Mouse (Mus musculus): ENCODE results near the gene Palm. TPM values are rescaled to one million over a fixed set of nuclear protein-coding genes. Genes with fewer than 3 reads are reported as not detected.

The Palm gene
- polyA plus RNA-seq, 1 experiment from 2014 or later, result 184 TPM

DNA sequence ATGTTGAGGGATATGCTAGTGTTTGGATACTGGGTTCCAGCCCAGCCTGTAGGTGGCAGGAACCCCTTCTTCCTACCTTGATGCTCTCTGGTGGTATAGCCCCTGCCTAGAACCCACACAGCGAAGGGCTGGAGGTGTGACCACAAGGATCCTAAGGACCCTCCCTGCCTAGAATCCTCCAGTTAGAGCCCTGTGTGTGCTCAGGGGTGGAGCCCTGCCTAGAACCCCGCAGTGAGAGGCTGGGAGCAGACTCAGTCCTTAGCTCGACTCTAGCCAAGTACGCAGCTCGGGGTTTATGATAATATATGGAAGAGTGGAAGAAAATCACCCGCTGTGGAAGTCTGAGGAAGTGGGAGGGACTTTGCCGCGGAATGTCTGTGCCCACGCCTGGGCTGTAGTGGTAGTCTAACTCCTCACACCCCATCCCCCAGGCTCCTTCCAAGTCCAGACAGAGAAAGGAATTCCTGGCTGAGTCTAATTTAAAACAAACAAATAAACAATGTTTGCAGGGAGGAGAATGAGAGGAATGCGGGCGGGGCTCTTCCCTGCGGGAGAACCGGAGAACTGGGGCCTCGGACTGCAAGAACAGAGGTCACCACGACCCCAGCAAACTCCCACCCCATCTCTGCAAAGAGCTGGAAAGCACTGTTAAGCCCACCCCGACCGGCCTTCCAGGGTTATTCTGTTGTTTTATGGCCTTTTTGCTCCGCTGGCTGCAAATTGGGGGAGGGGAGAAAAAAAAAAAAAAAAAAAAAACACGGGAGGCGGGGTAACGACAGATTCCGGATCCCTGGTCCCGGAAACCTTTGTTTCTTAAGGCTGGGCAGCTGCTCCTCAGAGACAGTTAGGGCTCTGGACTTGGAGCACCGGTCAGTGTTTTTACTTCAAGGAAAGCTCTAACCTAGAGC is 47.5 kb downstream of the Palm start:
- WGBS, result 1% methylated on average over 24 of the region's 24 CpGs
- H3K36me3 ChIP-seq (replicated peaks), result no peaks in the 10 kb centered on the region
- peaks cover 29% of the 10 kb centered on the region for H3K4me1 ChIP-seq
- peak; percentile 80 for ATAC-seq (ENCODE audit: low FRiP score)
- peak overlapping the region; percentile 68 for H3K4me2 ChIP-seq
- peak overlapping the region; percentile 33 for H3K4me3 ChIP-seq (replicated peaks)
- H3K27ac ChIP-seq, result peak overlapping the region; percentile 73
- H3K27me3 ChIP-seq, result no peaks in the 10 kb centered on the region
- H3K9ac ChIP-seq, result peak overlapping the region; percentile 54
- no peaks in the 10 kb centered on the region for H3K9me3 ChIP-seq

DNA sequence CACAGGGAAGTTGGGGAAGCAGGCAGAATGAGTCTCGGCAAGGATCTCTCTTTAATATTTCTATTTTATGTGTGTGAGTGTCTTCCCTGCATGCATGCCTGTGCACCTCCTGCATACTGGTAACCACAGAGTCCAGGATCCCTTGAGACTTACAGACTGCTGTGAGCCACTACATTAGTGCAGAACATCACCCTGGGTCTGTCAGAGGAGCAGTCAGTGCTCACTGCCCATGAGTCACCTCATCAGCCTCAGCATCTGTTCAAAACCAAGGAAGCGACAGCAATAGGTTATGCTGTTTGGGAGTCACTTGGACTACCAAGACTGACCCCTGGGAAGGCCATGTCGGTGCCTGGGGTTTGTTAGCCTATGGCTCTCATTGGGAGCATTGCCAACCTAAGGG is 49.0 kb downstream of the Palm start:
- 83% methylated on average over 3 of the region's 3 CpGs for WGBS
- Histone ChIP-seq H3K27ac (0 out of 2 replicates have a peak overlapping the region, but pooled peaks have one; percentile 2), H3K9me3 (no peaks in the 10 kb centered on the region), H3K4me2 (no peak overlapping the region), H3K4me3 (replicated peaks) (no peak overlapping the region), H3K9ac (no peak overlapping the region), H3K27me3 (no peaks in the 10 kb centered on the region), H3K4me1 (peaks cover 29% of the 10 kb centered on the region), H3K36me3 (replicated peaks) (no peaks in the 10 kb centered on the region)
- no peak for ATAC-seq (ENCODE audit: low FRiP score)

DNA sequence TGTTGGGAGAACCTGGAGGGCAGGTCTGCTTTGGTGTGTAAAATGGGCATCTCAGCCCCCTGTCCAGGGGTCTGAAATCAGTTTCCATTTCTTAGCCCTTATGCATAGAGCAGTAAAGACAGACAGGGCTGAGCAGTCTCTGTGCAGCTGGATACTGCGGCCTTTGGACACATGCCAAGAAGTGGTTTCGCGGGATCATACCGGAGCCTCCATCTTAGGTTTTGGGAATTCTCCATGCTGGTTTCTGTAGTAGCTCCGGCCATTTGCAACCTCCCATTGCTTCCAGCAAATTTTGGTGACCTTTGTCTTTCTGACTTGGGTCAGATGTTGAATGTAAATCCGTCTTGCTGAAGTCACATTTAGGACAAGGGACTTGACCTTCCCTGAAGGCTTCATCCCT is 50.1 kb downstream of the Palm start:
- no peak for ATAC-seq (ENCODE audit: low FRiP score)
- 72% methylated on average over 6 of the region's 6 CpGs for WGBS

DNA sequence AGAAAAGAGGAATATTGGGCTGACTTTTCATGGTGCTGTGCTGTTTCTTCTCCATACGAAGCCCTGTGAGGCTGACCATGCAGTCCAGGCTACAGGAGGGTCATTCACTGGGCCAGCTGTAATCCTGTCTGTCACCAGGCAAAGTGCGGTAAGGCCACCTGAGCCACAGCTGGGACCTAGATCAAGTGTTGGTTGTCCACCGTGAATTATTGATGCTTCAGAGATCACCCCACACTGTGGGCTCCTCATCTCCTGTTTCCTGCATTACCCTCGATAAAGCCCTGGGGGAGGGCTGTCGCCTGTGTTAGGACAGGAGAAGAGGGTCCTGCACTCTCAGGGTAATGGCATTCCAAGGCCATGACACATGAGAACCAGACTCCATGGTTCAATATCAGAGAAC is 53.2 kb downstream of the Palm start:
- peaks cover 24% of the 10 kb centered on the region for H3K4me1 ChIP-seq
- no peak overlapping the region for H3K9ac ChIP-seq
- ATAC-seq (ENCODE audit: low FRiP score), result no peak
- H3K36me3 ChIP-seq (replicated peaks), result no peaks in the 10 kb centered on the region
- H3K27ac ChIP-seq, result no peak overlapping the region
- no peak overlapping the region for H3K4me2 ChIP-seq
- 73% methylated on average over 5 of the region's 5 CpGs for WGBS
- H3K4me3 ChIP-seq (replicated peaks), result no peak overlapping the region
- H3K27me3 ChIP-seq, result no peaks in the 10 kb centered on the region
- H3K9me3 ChIP-seq, result no peaks in the 10 kb centered on the region

More for the DNA sequence above, 50.1 kb downstream of the Palm start:
- Histone ChIP-seq H3K4me3 (replicated peaks) (no peak overlapping the region), H3K9ac (no peak overlapping the region), H3K4me1 (peaks cover 32% of the 10 kb centered on the region), H3K9me3 (no peaks in the 10 kb centered on the region), H3K36me3 (replicated peaks) (no peaks in the 10 kb centered on the region), H3K4me2 (peak overlapping the region; percentile 4; the same call in 1 of the 2 replicates), H3K27ac (no peak overlapping the region), H3K27me3 (no peaks in the 10 kb centered on the region)

DNA sequence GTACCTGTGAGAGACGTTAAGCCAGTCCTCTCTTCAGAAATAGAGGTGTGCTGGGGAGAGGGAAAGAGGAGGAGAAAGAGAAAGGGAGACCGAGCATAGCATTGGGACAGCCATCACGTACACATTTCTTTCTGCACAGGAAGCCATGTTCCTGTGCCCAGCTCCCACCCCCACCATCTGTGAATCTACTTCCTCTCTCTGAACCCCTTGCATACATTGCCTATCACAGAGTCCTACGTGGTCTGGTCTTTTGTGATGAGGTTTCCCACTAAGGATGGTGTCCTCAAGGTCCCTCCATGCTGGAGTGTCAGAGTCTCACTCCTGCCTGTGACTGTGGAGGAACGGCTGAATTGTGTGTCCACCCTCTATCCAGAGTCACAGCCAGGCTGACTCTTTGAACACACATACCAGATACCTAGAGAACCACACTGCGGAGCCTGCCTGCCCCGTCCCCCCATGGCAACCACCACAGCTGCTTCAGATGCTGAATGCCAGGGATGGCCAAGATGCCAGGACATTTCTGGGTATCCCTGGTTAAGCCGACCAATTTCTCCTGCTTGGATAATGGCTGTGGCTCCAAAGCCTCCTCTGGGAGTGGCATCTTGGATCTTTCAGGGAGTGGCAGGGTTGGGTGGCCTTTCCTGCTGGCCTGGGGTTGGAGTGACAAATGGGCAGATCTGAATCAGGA is 56.7 kb downstream of the Palm start:
- no peak overlapping the region for H3K9ac ChIP-seq
- no peaks in the 10 kb centered on the region for H3K36me3 ChIP-seq (replicated peaks)
- H3K4me2 ChIP-seq, result no peak overlapping the region
- peaks cover 27% of the 10 kb centered on the region for H3K4me1 ChIP-seq
- no peak for ATAC-seq (ENCODE audit: low FRiP score)
- 85% methylated on average over 8 of the region's 8 CpGs for WGBS
- no peaks in the 10 kb centered on the region for H3K27me3 ChIP-seq
- H3K4me3 ChIP-seq (replicated peaks), result no peak overlapping the region
- no peaks in the 10 kb centered on the region for H3K9me3 ChIP-seq
- no peak overlapping the region for H3K27ac ChIP-seq

DNA sequence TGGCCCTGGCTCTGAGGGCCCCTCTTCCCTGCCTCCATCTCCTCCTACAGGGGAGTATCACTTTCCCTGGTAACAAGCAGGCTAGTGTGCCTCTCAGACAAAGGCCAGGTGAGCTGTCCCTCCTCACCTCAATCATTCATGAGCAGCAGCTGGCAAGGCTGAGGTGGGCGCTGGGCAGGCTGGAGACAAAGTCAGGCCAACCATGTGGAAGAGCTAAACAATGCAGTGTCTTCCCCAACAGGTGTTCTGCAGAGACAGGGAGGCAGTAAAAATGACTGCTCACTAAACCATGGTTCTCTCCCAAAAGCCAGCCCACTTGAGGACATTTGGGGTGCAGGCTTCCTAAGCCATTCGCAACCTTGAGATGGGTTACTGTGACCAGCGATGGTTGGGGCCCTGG is 58.3 kb downstream of the Palm start:
- Histone ChIP-seq H3K9ac (peak overlapping the region; percentile 90; the same call in 1 of the 2 replicates), H3K4me3 (replicated peaks) (no peak overlapping the region), H3K27me3 (no peaks in the 10 kb centered on the region), H3K4me2 (peak overlapping the region; percentile 91), H3K27ac (peak overlapping the region; percentile 100), H3K9me3 (no peaks in the 10 kb centered on the region), H3K4me1 (peaks cover 39% of the 10 kb centered on the region), H3K36me3 (replicated peaks) (peaks cover 5% of the 10 kb centered on the region)
- WGBS, result 85% methylated on average over 3 of the region's 3 CpGs
- ATAC-seq (ENCODE audit: low FRiP score), result no peak

DNA sequence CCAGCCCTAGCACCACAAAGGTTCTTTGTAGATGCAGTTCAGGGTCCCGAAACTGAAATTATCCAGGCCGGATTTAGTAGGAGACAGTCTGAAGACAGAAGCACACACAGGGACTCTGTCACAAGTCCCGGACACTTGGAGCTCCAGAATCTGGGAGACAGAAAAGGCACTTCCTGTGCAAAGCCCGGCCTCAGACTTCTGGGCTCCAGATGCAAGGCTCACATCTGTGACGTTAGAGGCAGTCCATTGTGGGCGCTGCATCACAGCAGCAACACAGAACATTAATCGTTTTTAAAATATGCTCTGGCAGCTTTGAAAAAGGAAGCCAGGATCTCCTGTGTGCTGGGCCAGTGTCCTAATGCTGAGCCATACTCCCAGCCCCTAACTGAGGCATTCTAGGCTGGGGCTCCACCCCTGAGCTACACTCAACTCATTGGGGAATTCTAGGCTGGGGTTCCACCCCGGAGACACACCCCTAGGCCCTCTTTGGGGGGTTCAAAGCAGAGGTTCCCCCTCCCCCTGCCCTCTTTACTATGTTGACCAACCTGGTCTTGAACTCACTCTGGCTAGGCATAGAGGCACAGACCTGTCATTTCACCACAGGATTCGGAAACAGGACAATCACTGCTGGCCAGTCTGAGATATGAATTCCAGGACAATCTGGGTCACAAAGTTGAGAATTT is 58.9 kb downstream of the Palm start:
- peaks cover 11% of the 10 kb centered on the region for H3K36me3 ChIP-seq (replicated peaks)
- peak overlapping the region; percentile 91 for H3K4me2 ChIP-seq
- peak overlapping the region; percentile 100 for H3K27ac ChIP-seq
- 63% methylated on average over 9 of the region's 9 CpGs for WGBS
- H3K9ac ChIP-seq, result peak overlapping the region; percentile 90
- no peaks in the 10 kb centered on the region for H3K9me3 ChIP-seq
- H3K4me3 ChIP-seq (replicated peaks), result peak overlapping the region; percentile 99
- H3K27me3 ChIP-seq, result no peaks in the 10 kb centered on the region
- peaks cover 45% of the 10 kb centered on the region for H3K4me1 ChIP-seq
- no peak for ATAC-seq (ENCODE audit: low FRiP score)

DNA sequence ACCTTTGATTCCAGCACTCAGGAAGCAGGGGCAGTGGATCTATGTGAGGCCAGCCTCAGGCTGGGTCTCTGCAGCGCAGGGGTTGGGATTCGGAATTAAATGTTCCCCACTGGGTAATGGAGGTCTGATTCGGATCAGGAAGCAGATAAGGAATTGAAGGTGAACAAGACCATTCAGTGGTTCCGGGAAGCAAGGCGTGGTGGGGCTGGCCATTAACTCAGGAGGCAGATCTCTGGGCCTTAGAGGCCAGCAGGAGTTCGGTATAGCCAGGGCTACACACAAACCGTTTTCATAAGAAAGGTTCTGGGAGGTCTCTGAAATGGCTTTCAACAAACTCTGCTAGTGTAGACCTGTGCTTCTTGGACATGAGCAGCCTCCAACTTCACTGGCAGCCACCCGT is 59.5 kb downstream of the Palm start:
- Histone ChIP-seq H3K4me3 (replicated peaks) (peak overlapping the region; percentile 99), H3K4me1 (peaks cover 51% of the 10 kb centered on the region), H3K27me3 (no peaks in the 10 kb centered on the region), H3K9ac (peak overlapping the region; percentile 90), H3K27ac (peak overlapping the region; percentile 100), H3K36me3 (replicated peaks) (peaks cover 16% of the 10 kb centered on the region), H3K4me2 (peak overlapping the region; percentile 91), H3K9me3 (no peaks in the 10 kb centered on the region)
- no peak for ATAC-seq (ENCODE audit: low FRiP score)
- 29% methylated on average over 8 of the region's 8 CpGs for WGBS

DNA sequence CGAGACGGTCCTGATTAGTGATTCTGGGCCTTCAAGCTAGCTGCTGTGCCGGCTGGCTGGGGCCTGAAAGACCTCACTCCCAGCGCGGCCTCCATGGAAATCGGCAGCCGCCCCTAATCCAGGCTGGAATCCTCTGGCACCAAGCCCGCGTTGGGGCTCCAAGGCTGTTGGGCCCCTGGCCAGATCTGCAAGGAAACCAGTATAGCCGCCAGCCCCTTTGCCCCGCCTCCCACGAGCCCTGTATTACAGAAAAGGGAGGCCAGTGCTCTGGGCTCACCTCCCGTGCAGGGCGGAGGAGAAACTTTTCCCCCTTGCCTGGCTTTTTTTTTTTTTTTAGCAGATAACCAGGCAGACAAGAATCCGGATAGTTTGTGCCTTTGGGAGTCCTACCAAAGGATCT is 60.0 kb downstream of the Palm start:
- under 1% methylated on average over 15 of the region's 15 CpGs for WGBS
- Histone ChIP-seq H3K4me2 (peak overlapping the region; percentile 91), H3K9ac (peak overlapping the region; percentile 90), H3K4me3 (replicated peaks) (peak overlapping the region; percentile 99), H3K36me3 (replicated peaks) (peaks cover 22% of the 10 kb centered on the region), H3K27me3 (no peaks in the 10 kb centered on the region), H3K9me3 (no peaks in the 10 kb centered on the region), H3K27ac (peak overlapping the region; percentile 100), H3K4me1 (peaks cover 53% of the 10 kb centered on the region)
- ATAC-seq (ENCODE audit: low FRiP score), result peak; percentile 39

DNA sequence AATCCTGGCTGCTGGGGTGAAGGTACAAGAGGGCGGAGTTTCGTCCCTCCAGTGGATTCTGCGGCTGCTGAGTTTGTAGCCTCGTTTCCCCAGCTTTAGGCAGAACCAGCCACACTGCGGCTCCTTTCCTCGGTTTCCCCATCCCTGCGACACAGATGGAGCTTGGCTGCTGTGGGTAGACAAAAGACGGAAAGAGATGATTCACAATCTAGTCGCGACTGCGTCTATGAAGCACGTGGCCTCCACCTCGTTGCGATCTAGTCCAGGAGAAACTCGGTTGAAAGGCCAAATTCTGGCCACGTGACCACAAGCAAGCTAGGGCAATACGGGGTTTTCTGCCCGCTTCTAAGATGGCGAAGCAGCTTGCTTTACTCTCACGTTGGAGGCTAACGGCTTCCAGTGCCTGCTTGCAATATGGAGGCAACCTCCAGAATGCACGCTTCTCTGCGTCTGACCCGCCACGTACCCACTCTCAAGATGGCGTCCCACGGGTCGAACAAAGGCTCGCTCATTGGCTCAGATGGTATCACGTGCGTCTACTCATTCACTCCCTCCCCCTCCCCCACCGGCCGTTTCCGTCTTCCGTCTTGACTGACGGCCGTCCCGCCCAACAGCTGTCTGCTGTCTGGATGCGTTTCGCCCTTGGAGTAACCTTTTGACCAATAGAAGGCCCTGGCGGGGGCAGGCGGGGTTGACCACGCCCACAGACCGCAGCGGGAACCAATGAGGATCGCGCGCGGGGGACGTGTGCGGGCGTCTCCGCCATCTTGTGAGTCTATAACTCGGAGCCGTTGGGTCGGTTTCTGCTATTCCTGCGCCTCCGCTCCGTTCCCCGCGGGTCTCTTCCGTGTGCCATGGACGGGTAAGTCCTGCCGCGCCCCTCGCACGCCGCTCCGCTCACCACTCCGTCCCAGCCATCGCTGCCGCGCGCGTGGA is 60.8 kb downstream of the Palm start, which contains the start of gene Ptbp1:
Ptbp1 (plus strand) TSS at position 568 of the 936 bp plus-strand sequence.
- Histone ChIP-seq H3K9ac (peak within 1 kb of the TSS; percentile 99), H3K36me3 (replicated peaks) (peaks cover 30% of the 10 kb centered on the region), H3K4me2 (peak within 1 kb of the TSS; percentile 97), H3K9me3 (no peaks in the 10 kb centered on the region), H3K27ac (peak within 1 kb of the TSS; percentile 100), H3K27me3 (no peaks in the 10 kb centered on the region), H3K4me1 (peaks cover 59% of the 10 kb centered on the region), H3K4me3 (replicated peaks) (peak within 1 kb of the TSS; percentile 99)
- peak; percentile 94 for ATAC-seq (ENCODE audit: low FRiP score)
- under 1% methylated on average over 75 of the region's 75 CpGs for WGBS

DNA sequence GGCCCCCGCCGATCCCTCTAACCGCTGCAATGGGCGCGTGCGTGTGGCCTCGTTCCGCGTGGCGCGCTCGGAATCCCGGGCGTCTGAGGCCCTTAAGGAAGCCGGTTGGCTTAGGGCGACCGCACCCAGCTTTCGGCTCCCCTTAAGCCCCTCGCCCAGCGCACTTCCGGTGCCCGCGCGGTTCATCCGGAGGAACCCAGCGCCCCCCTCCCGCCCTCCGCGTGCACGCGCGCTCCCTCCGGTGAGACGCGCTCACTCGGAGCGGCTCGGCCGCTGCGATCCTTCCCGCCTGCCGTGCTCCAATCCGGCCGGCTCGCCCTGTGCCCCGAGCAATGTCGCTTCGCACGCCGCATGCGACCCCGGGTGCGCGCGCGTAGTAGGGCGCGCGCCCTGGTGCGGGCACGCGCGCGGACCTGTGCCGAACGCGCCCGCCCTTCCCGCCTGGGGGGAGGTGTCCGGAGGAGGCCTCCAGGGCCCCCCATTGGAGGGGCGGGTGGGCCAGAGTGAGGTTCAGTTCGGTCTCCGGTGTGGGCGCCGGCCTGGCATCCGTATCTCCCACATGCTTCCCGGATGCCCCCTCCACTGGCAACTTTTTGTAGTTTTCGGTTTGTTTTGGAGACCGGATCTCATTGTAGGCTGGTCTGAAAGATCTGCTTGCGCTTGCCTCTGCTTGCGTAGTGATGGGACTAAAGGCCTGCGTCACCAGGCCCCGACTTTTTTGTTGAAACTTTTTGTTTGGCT is 61.6 kb downstream of the Palm start:
- Histone ChIP-seq H3K36me3 (replicated peaks) (peaks cover 38% of the 10 kb centered on the region), H3K4me1 (peaks cover 59% of the 10 kb centered on the region), H3K9ac (peak overlapping the region; percentile 99), H3K27ac (peak overlapping the region; percentile 100), H3K27me3 (no peaks in the 10 kb centered on the region), H3K9me3 (no peaks in the 10 kb centered on the region), H3K4me3 (replicated peaks) (peak overlapping the region; percentile 99), H3K4me2 (peak overlapping the region; percentile 97)
- WGBS, result under 1% methylated on average over 83 of the region's 83 CpGs
- ATAC-seq (ENCODE audit: low FRiP score), result peak; percentile 43
